Mouse (Mus musculus) kidney, adult 18-20 months (tissue): Measurements from ENCODE around the gene Cfh.
"Not testable (repeated sequence)": the region's sequence is repeated elsewhere in the genome, so short reads cannot be mapped to it uniquely, and the experiment has no call there.

ENCODE experiments used
- DNase-seq: peaks from one replicate; pipeline ENCODE4 v3.0.0; 2021

Gene Cfh

GRCm38 (mm10) chr1:140183664-140184063 lies at the start of gene Cfh:
Gene Cfh (minus strand): TSS chr1:140183764.
- not testable (repeated sequence) for DNase-seq

GRCm38 (mm10) chr1:140226673-140227072 lies 43.1 kb upstream of the Cfh start:
- no peak for DNase-seq

GRCm38 (mm10) chr1:140225221-140225620 lies 41.7 kb upstream of the Cfh start:
- no peak for DNase-seq

- DNase-seq, result no peak
Observed at GRCm38 (mm10) chr1:140205329-140205728, 21.8 kb upstream of the Cfh start.

GRCm38 (mm10) chr1:140188500-140188899 lies 4.9 kb upstream of the Cfh start:
- DNase-seq, result not testable (repeated sequence)

- DNase-seq, result no peak
Observed at GRCm38 (mm10) chr1:140183208-140183607, 356 bp downstream of the Cfh start.

- DNase-seq, result no peak
Observed at GRCm38 (mm10) chr1:140180125-140180524, 3.4 kb downstream of the Cfh start.

- DNase-seq, result no peak
Observed at GRCm38 (mm10) chr1:140175442-140175841, 8.1 kb downstream of the Cfh start.

- no peak for DNase-seq
Observed at GRCm38 (mm10) chr1:140171581-140172154, 11.9 kb downstream of the Cfh start.

GRCm38 (mm10) chr1:140158970-140159369 lies 24.6 kb downstream of the Cfh start:
- DNase-seq, result no peak

- DNase-seq, result no peak
Observed at GRCm38 (mm10) chr1:140069471-140069870, 114.1 kb downstream of the Cfh start.
